Mouse (Mus musculus): ENCODE results near the gene Kcnj10.

The Kcnj10 gene

GRCm38 (mm10) chr1:172376758-172377458 lies 35.9 kb downstream of the Kcnj10 start:
- peak; percentile 39 for DNase-seq (ENCODE audit: low read depth, low spot score)

- DNase-seq (ENCODE audit: low read depth, low spot score): peak; percentile 35
Observed at GRCm38 (mm10) chr1:172380066-172380465, 39.1 kb downstream of the Kcnj10 start.

GRCm38 (mm10) chr1:172382090-172382489 lies 41.1 kb downstream of the Kcnj10 start:
- DNase-seq (ENCODE audit: low read depth, low spot score): no peak

- DNase-seq (ENCODE audit: low read depth, low spot score): no peak
Observed at GRCm38 (mm10) chr1:172387246-172387645, 46.2 kb downstream of the Kcnj10 start.

GRCm38 (mm10) chr1:172390769-172391168 lies 49.8 kb downstream of the Kcnj10 start:
- DNase-seq (ENCODE audit: low read depth, low spot score): peak; percentile 35

- DNase-seq (ENCODE audit: low read depth, low spot score): no peak
Observed at GRCm38 (mm10) chr1:172391807-172392581, 51.0 kb downstream of the Kcnj10 start.

GRCm38 (mm10) chr1:172392643-172393170 lies 51.7 kb downstream of the Kcnj10 start:
- no peak for DNase-seq (ENCODE audit: low read depth, low spot score)

- no peak for DNase-seq (ENCODE audit: low read depth, low spot score)
Observed at GRCm38 (mm10) chr1:172393739-172394138, 52.7 kb downstream of the Kcnj10 start.

- DNase-seq (ENCODE audit: low read depth, low spot score): no peak
Observed at GRCm38 (mm10) chr1:172396996-172397752, 56.2 kb downstream of the Kcnj10 start.

- DNase-seq (ENCODE audit: low read depth, low spot score): no peak
Observed at GRCm38 (mm10) chr1:172406077-172406706, 65.2 kb downstream of the Kcnj10 start.

GRCm38 (mm10) chr1:172408996-172409395 lies 68.0 kb downstream of the Kcnj10 start:
- peak; percentile 59 for DNase-seq (ENCODE audit: low read depth, low spot score)

- no peak for DNase-seq (ENCODE audit: low read depth, low spot score)
Observed at GRCm38 (mm10) chr1:172409431-172409830, 68.4 kb downstream of the Kcnj10 start.

GRCm38 (mm10) chr1:172410806-172411205 lies 69.8 kb downstream of the Kcnj10 start:
- DNase-seq (ENCODE audit: low read depth, low spot score): peak; percentile 65

GRCm38 (mm10) chr1:172412204-172412603 lies 71.2 kb downstream of the Kcnj10 start:
- peak; percentile 69 for DNase-seq (ENCODE audit: low read depth, low spot score)

GRCm38 (mm10) chr1:172413491-172414230 lies 72.7 kb downstream of the Kcnj10 start:
- DNase-seq (ENCODE audit: low read depth, low spot score): no peak

GRCm38 (mm10) chr1:172414231-172414585 lies 73.2 kb downstream of the Kcnj10 start:
- DNase-seq (ENCODE audit: low read depth, low spot score): no peak

GRCm38 (mm10) chr1:172415061-172415460 lies 74.1 kb downstream of the Kcnj10 start:
- DNase-seq (ENCODE audit: low read depth, low spot score): no peak

GRCm38 (mm10) chr1:172418173-172418572 lies 77.2 kb downstream of the Kcnj10 start:
- DNase-seq (ENCODE audit: low read depth, low spot score): peak; percentile 89

GRCm38 (mm10) chr1:172418642-172419041 lies 77.6 kb downstream of the Kcnj10 start:
- DNase-seq (ENCODE audit: low read depth, low spot score): no peak

GRCm38 (mm10) chr1:172420181-172420580 lies 79.2 kb downstream of the Kcnj10 start:
- no peak for DNase-seq (ENCODE audit: low read depth, low spot score)

GRCm38 (mm10) chr1:172423393-172423792 lies 82.4 kb downstream of the Kcnj10 start:
- no peak for DNase-seq (ENCODE audit: low read depth, low spot score)
